Mouse (Mus musculus): ENCODE measurements around the gene Gm28047. TPM values are rescaled to one million over a fixed set of nuclear protein-coding genes. Genes with fewer than 3 reads are reported as not detected.

Gm28047 gene
- polyA plus RNA-seq, 2 experiments = not detected

DNA sequence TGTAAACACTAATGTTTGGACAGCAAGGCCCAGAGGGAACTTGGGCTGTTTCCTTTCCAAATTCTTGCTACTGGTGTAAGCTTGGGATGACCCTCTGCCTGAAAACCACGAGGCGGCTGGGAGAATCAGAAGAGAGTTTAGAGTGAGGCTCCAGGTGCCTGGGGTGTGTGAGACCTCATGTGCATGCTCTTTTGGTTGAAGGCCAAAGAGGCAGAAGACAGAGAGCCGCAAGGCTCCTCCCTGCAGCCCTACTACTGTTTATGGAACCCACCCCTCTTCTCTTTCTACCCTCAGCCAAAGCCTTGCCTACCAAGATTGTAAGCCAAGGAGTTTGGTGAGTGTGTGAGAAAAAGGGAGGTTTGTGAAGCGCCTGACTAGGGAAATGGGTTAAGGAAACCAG, 109.1 kb downstream of the Gm28047 start:
- Histone ChIP-seq H3K36me3 (replicated peaks; ENCODE audit: control insufficient read depth, insufficient read depth, low read depth) (no peaks in the 10 kb centered on the region), H3K4me3 (ENCODE audit: insufficient read depth in 1 of 2, low read depth in 2 of 2, low read length in 2 of 2) (no peak overlapping the region), H3K9ac (replicated peaks) (no peak overlapping the region), H3K4me1 (replicated peaks; ENCODE audit: control insufficient read depth in 2 of 2, insufficient read depth in 2 of 2, low read length in 1 of 2) (peaks cover 11 to 17% of the 10 kb centered on the region in 2 experiments), H3K27ac (no peak overlapping the region), H3K4me2 (ENCODE audit: low read depth) (peak overlapping the region; percentile 100), H3K9me3 (ENCODE audit: control insufficient read depth, low read length) (no peaks in the 10 kb centered on the region), H3K27me3 (ENCODE audit: control insufficient read depth, insufficient read depth, low read length) (peaks cover 3% of the 10 kb centered on the region)
- ATAC-seq (ENCODE audit: insufficient read depth) (no peak), DNase-seq (ENCODE audit: low read depth in 3 of 3, low spot score in 3 of 3) (no peak)
- 74% methylated on average over 4 of the region's 4 CpGs for WGBS (ENCODE audit: insufficient replicate concordance)
- TF ChIP-seq CTCF (IDR thresholded peaks at IDR 0.05; ENCODE audit: low read depth) (no peak), EP300 (IDR thresholded peaks at IDR 0.05; ENCODE audit: low read depth) (no peak)

DNA sequence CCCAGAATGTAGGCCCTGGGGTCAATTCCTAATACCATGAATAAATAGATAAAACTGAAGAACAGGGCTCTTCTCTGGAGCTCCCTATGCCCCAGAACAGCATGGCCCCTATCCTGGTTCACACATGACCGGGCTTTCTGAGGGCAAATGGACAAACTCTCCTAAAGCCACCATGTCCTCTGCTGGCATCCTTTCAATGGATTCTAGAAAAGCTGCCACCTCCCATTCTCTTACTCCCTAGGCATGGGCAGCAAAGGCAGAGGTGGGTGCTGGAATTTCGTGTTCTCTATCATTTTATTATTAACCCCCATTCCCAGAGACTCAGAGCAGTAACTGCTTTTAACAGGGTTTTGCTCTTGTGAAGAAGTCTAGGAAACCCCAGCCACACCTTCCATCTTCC, 109.6 kb downstream of the Gm28047 start:
- TF ChIP-seq CTCF (IDR thresholded peaks at IDR 0.05; ENCODE audit: low read depth) (no peak), EP300 (IDR thresholded peaks at IDR 0.05; ENCODE audit: low read depth) (no peak)
- no peaks in the 10 kb centered on the region for H3K36me3 ChIP-seq (replicated peaks; ENCODE audit: control insufficient read depth, insufficient read depth, low read depth)
- WGBS (ENCODE audit: insufficient replicate concordance) = 57% methylated on average over 2 of the region's 2 CpGs
- ATAC-seq (ENCODE audit: insufficient read depth) (no peak), DNase-seq (ENCODE audit: low read depth in 3 of 3, low spot score in 3 of 3) (no peak)
- peaks cover 3% of the 10 kb centered on the region for H3K27me3 ChIP-seq (ENCODE audit: control insufficient read depth, insufficient read depth, low read length)
- H3K4me2 ChIP-seq (ENCODE audit: low read depth) = no peak overlapping the region; the same call in 1 of the 2 replicates
- H3K4me3 ChIP-seq (ENCODE audit: insufficient read depth in 1 of 2, low read depth in 2 of 2, low read length in 2 of 2) = no peak overlapping the region
- H3K4me1 ChIP-seq (replicated peaks; ENCODE audit: control insufficient read depth in 2 of 2, insufficient read depth in 2 of 2, low read length in 1 of 2) = peaks cover 11 to 18% of the 10 kb centered on the region in 2 experiments
- no peak overlapping the region for H3K9ac ChIP-seq (replicated peaks)
- no peaks in the 10 kb centered on the region for H3K9me3 ChIP-seq (ENCODE audit: control insufficient read depth, low read length)
- H3K27ac ChIP-seq = no peak overlapping the region

DNA sequence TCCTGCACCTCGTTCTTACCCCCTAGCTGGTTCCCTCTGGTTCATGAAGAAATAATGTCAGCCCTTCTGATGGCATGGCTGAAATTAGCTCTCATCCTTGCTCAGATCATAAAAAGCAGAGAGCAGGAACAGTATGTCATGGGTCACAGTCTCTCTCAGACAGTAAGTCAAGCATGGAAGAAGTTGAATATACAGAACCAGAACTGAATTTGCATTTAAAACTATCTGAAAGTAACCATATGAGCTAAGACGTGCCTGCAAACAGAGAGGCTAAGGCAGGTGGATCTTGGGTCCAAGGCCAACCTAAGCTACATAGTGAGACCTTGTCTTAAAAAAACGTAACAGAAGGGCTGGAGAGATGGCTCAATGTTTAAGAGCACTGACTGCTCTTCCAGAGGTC, 111.9 kb downstream of the Gm28047 start:
- DNase-seq (ENCODE audit: low read depth in 3 of 3, low spot score in 3 of 3) = no peak
- no peak overlapping the region for H3K4me2 ChIP-seq (ENCODE audit: low read depth)
- no peaks in the 10 kb centered on the region for H3K9me3 ChIP-seq (ENCODE audit: control insufficient read depth, low read length)
- H3K4me1 ChIP-seq (replicated peaks; ENCODE audit: control insufficient read depth in 2 of 2, insufficient read depth in 2 of 2, low read length in 1 of 2) = peaks cover 4 to 11% of the 10 kb centered on the region in 2 experiments
- H3K27me3 ChIP-seq (ENCODE audit: control insufficient read depth, insufficient read depth, low read length) = peaks cover 3% of the 10 kb centered on the region
- no peak overlapping the region for H3K9ac ChIP-seq (replicated peaks)
- no peak for ATAC-seq (ENCODE audit: insufficient read depth)
- TF ChIP-seq EP300 (IDR thresholded peaks at IDR 0.05; ENCODE audit: low read depth) = no peak
- no peak for TF ChIP-seq CTCF (IDR thresholded peaks at IDR 0.05; ENCODE audit: low read depth)
- WGBS (ENCODE audit: insufficient replicate concordance) = 52% methylated on average over 3 of the region's 3 CpGs
- H3K27ac ChIP-seq = no peak overlapping the region
- no peaks in the 10 kb centered on the region for H3K36me3 ChIP-seq (replicated peaks; ENCODE audit: control insufficient read depth, insufficient read depth, low read depth)
- H3K4me3 ChIP-seq (ENCODE audit: insufficient read depth in 1 of 2, low read depth in 2 of 2, low read length in 2 of 2) = no peak overlapping the region

DNA sequence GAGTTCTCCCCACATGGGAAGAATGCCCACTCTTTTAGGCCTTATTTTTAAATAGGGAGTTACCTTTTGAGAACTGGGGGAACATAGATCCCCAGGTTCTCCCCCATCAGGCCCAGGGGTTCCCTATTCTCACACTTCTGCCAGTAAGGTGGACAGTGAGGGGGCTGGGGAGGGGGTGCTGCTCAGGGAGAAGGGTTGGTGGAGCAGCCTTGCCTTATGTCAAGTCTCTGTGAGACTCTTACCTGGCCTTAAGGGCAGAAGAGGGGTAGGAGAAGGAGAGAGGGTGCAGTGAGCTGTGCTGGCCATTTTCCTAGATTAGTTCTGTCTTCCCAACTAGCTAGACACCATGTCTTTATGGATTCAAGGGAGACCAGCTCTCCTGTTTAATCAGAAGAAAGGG, 112.4 kb downstream of the Gm28047 start:
- Histone ChIP-seq H3K4me1 (replicated peaks; ENCODE audit: control insufficient read depth in 2 of 2, insufficient read depth in 2 of 2, low read length in 1 of 2) (peaks cover 4 to 11% of the 10 kb centered on the region in 2 experiments), H3K27ac (no peak overlapping the region), H3K4me3 (ENCODE audit: insufficient read depth in 1 of 2, low read depth in 2 of 2, low read length in 2 of 2) (no peak overlapping the region), H3K27me3 (ENCODE audit: control insufficient read depth, insufficient read depth, low read length) (peaks cover 3% of the 10 kb centered on the region), H3K9ac (replicated peaks) (no peak overlapping the region), H3K36me3 (replicated peaks; ENCODE audit: control insufficient read depth, insufficient read depth, low read depth) (no peaks in the 10 kb centered on the region), H3K4me2 (ENCODE audit: low read depth) (no peak overlapping the region), H3K9me3 (ENCODE audit: control insufficient read depth, low read length) (no peaks in the 10 kb centered on the region)
- DNase-seq (ENCODE audit: low read depth in 3 of 3, low spot score in 3 of 3) (no peak), ATAC-seq (ENCODE audit: insufficient read depth) (no peak)
- TF ChIP-seq EP300 (IDR thresholded peaks at IDR 0.05; ENCODE audit: low read depth) (no peak), CTCF (IDR thresholded peaks at IDR 0.05; ENCODE audit: low read depth) (no peak)

DNA sequence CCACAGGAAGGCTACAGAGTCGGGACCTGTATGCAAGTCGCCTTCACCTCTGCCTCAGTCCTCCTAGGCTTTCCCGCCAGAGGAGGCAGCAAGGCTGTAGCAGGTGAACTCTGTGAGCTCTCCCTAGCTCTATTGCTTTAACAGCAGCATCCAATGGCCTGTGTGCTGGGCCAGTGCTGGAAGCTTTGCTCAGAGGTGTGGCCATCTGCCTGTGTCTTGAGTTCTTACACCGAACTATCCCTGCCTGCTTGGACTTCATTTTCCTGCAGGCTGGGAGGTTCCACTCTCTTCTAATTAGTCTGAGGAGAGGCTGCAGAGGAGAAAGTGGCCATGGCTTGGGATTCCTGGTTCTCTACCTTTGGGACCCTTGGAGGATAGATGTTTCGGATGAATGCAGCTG, 112.9 kb downstream of the Gm28047 start:
- no peak for ATAC-seq (ENCODE audit: insufficient read depth)
- H3K9ac ChIP-seq (replicated peaks) = no peak overlapping the region
- H3K27me3 ChIP-seq (ENCODE audit: control insufficient read depth, insufficient read depth, low read length) = peaks cover 3% of the 10 kb centered on the region
- H3K4me2 ChIP-seq (ENCODE audit: low read depth) = no peak overlapping the region
- H3K36me3 ChIP-seq (replicated peaks; ENCODE audit: control insufficient read depth, insufficient read depth, low read depth) = no peaks in the 10 kb centered on the region
- no peak for DNase-seq (ENCODE audit: low read depth in 3 of 3, low spot score in 3 of 3)
- H3K27ac ChIP-seq = no peak overlapping the region
- no peaks in the 10 kb centered on the region for H3K9me3 ChIP-seq (ENCODE audit: control insufficient read depth, low read length)
- no peak overlapping the region for H3K4me3 ChIP-seq (ENCODE audit: insufficient read depth in 1 of 2, low read depth in 2 of 2, low read length in 2 of 2)
- peaks cover 4 to 11% of the 10 kb centered on the region in 2 experiments for H3K4me1 ChIP-seq (replicated peaks; ENCODE audit: control insufficient read depth in 2 of 2, insufficient read depth in 2 of 2, low read length in 1 of 2)
- 62% methylated on average over 5 of the region's 5 CpGs for WGBS (ENCODE audit: insufficient replicate concordance)
- no peak for TF ChIP-seq EP300 (IDR thresholded peaks at IDR 0.05; ENCODE audit: low read depth)
- TF ChIP-seq CTCF (IDR thresholded peaks at IDR 0.05; ENCODE audit: low read depth) = no peak
